15 mouse cellular contexts compared by ENCODE assay signal in genomic region chr17:31890311-31890951, GRCm38 (mm10). TPM values are rescaled to one million over a fixed set of nuclear protein-coding genes. Genes with fewer than 3 reads are reported as not detected.
DNase-seq lines count a peak whose midpoint lies in the region; ATAC-seq and TF ChIP-seq lines count a peak whose summit lies in the region.
"Had no signal": no experiment of that assay in that cellular context is flagged by ENCODE, and none has a peak within 500 bp of the region (broad histone marks: within the 10 kb centered on the region; RNA-seq: fewer than 3 reads in every experiment).

No protein-coding gene starts in this region.

- no peak overlapping the region for H3K4me3 ChIP-seq in stomach, postnatal 0 days (ENCODE audit: low read depth, low read length)
- H3K4me3 ChIP-seq: forebrain, embryonic 12.5 days; liver, embryonic 13.5 days; midbrain, embryonic 12.5 days; neural tube, embryonic 15.5 days had no signal

- no peaks in the 10 kb centered on the region for H3K27me3 ChIP-seq in stomach, postnatal 0 days (ENCODE audit: control insufficient read depth, insufficient read depth, low read length)
- H3K27me3 ChIP-seq: forebrain, embryonic 12.5 days; liver, embryonic 13.5 days; midbrain, embryonic 12.5 days; neural tube, embryonic 15.5 days had no signal

- peak overlapping the region; percentile 77 for H3K27ac ChIP-seq in stomach, postnatal 0 days (replicated peaks)
- H3K27ac ChIP-seq: forebrain, embryonic 12.5 days; liver, embryonic 13.5 days; midbrain, embryonic 12.5 days; neural tube, embryonic 15.5 days had no signal

- peak; percentile 2 for DNase-seq in adrenal gland, postnatal 14 days
- DNase-seq in adrenal gland, postnatal 10 days, result no peak
- DNase-seq in kidney, adult 11 months, result peak; percentile 70
- no peak for DNase-seq in kidney, adult 18-20 months
- DNase-seq in urinary bladder, postnatal 10 days (ENCODE audit: low spot score), result peak; percentile 7
- DNase-seq in urinary bladder, postnatal 36 days (ENCODE audit: low spot score in 2 of 2), result no peak
- DNase-seq in stomach, postnatal 0 days (ENCODE audit: low spot score), result no peak
- no peak for DNase-seq in spleen, adult 12 weeks (ENCODE audit: low spot score)
- DNase-seq: layer of hippocampus, adult 9-11 months; liver, embryonic 13.5 days; right cerebral cortex, postnatal 25 days; thymus, adult 18-20 months had no signal

- peak overlapping the region; percentile 13; the same call in 1 of the 2 replicates for H3K9ac ChIP-seq in stomach, postnatal 0 days (ENCODE audit: low read length)
- H3K9ac ChIP-seq: forebrain, embryonic 12.5 days; liver, embryonic 13.5 days; midbrain, embryonic 12.5 days; neural tube, embryonic 15.5 days had no signal

- H3K4me2 ChIP-seq in stomach, postnatal 0 days (replicated peaks; ENCODE audit: low read depth), result no peak overlapping the region
- H3K4me2 ChIP-seq: forebrain, embryonic 12.5 days; liver, embryonic 13.5 days; midbrain, embryonic 12.5 days; neural tube, embryonic 15.5 days had no signal

- H3K36me3 ChIP-seq in stomach, postnatal 0 days (ENCODE audit: control insufficient read depth, insufficient read depth, low read length), result no peaks in the 10 kb centered on the region
- H3K36me3 ChIP-seq: forebrain, embryonic 12.5 days; liver, embryonic 13.5 days; midbrain, embryonic 12.5 days; neural tube, embryonic 15.5 days had no signal

- TF ChIP-seq CTCF in stomach, postnatal 0 days (IDR thresholded peaks at IDR 0.05; ENCODE audit: low read depth), result no peak

- no peak for TF ChIP-seq EP300 in stomach, postnatal 0 days (optimal IDR thresholded peaks at IDR 0.05)

- 28% methylated on average over 2 of the region's 2 CpGs for WGBS in stomach, postnatal 0 days

- no peaks in the 10 kb centered on the region for H3K9me3 ChIP-seq in stomach, postnatal 0 days (ENCODE audit: control insufficient read depth, low read length)
- H3K9me3 ChIP-seq: forebrain, embryonic 12.5 days; liver, embryonic 13.5 days; midbrain, embryonic 12.5 days; neural tube, embryonic 15.5 days had no signal

- ATAC-seq in stomach, postnatal 0 days (ENCODE audit: low FRiP score, low TSS enrichment), result no peak

- peaks cover 9% of the 10 kb centered on the region for H3K4me1 ChIP-seq in stomach, postnatal 0 days (replicated peaks; ENCODE audit: control insufficient read depth, insufficient read depth)

RNA-seq across cellular contexts. Expression of gene Sik1, which starts 34.8 kb away (rescaled TPM):
- 47.3 and 100 TPM in 2 replicates for total RNA-seq in adrenal gland, postnatal 14 days (2021)
- total RNA-seq in adrenal gland, postnatal 10 days (2021), result 100 to 1,000 TPM in 1 of 2 experiments, 10 to 100 TPM in 1; 25.4 to 112 TPM
- 18.2 and 19.8 TPM in 2 replicates for polyA plus RNA-seq in stomach, postnatal 0 days (2015; fragmentation: Nextera tagmentation; extraction: Ambion mirVana)

Comparison
In these comparisons a context has a peak if more than half of its experiments do, and no peak if none do; other contexts are left out.
1. DNase-seq: peak in adrenal gland, postnatal 14 days (single experiment), kidney, adult 11 months (single experiment) and urinary bladder, postnatal 10 days (single experiment); none in adrenal gland, postnatal 10 days (single experiment), kidney, adult 18-20 months (single experiment), urinary bladder, postnatal 36 days (0 of 2), stomach, postnatal 0 days (single experiment) and spleen, adult 12 weeks (single experiment).